ENCODE assay signal across 8 mouse cellular contexts in genomic region chr1:34749161-34750040, GRCm38 (mm10).
A peak's percentile ranks its signal among the peaks of the same experiment; 100 is the strongest.
DNase-seq lines count a peak whose midpoint lies in the region; ATAC-seq and TF ChIP-seq lines count a peak whose summit lies in the region.

No protein-coding gene starts in this region.

- H3K27ac ChIP-seq in heart, embryonic 15.5 days = no peak overlapping the region
- no peak overlapping the region for H3K27ac ChIP-seq in forebrain, embryonic 15.5 days (replicated peaks)
- H3K27ac ChIP-seq in midbrain, embryonic 10.5 days (replicated peaks) = no peak overlapping the region
- no peak overlapping the region for H3K27ac ChIP-seq in thymus, adult 2 months (ENCODE audit: control insufficient read depth, insufficient read depth, low read length)

- no peak for TF ChIP-seq POLR2A in thymus, adult 2 months (IDR thresholded peaks at IDR 0.05; ENCODE audit: control insufficient read depth, extremely low read depth, insufficient read depth, low read length, poor library complexity)

- H3K9me3 ChIP-seq in heart, embryonic 15.5 days (replicated peaks) = no peaks in the 10 kb centered on the region
- H3K9me3 ChIP-seq in forebrain, embryonic 15.5 days = no peaks in the 10 kb centered on the region
- H3K9me3 ChIP-seq in midbrain, embryonic 10.5 days (replicated peaks) = no peaks in the 10 kb centered on the region

- DNase-seq in heart, postnatal 10 days = no peak
- peak; percentile 88 for DNase-seq in brain, adult 2 months (ENCODE audit: low read depth, low spot score)
- DNase-seq in midbrain, embryonic 10.5 days (ENCODE audit: low spot score) = peak; percentile 28
- DNase-seq in thymus, postnatal 25 days = no peak
- DNase-seq in gastrocnemius, postnatal 4 days (ENCODE audit: low spot score in 2 of 2) = no peak
- no peak for DNase-seq in thymus, adult 2 months

- H3K4me1 ChIP-seq in heart, embryonic 15.5 days (replicated peaks) = peaks cover 19% of the 10 kb centered on the region
- H3K4me1 ChIP-seq in forebrain, embryonic 15.5 days = peaks cover 20% of the 10 kb centered on the region
- peaks cover 27% of the 10 kb centered on the region for H3K4me1 ChIP-seq in midbrain, embryonic 10.5 days
- no peaks in the 10 kb centered on the region for H3K4me1 ChIP-seq in thymus, adult 2 months (replicated peaks; ENCODE audit: control insufficient read depth, insufficient read depth, low read length)

- H3K9ac ChIP-seq in heart, embryonic 15.5 days = no peak overlapping the region
- H3K9ac ChIP-seq in forebrain, embryonic 15.5 days (replicated peaks) = no peak overlapping the region; the same call in 1 of the 2 replicates

- H3K4me2 ChIP-seq in heart, embryonic 15.5 days = peak overlapping the region; percentile 98
- peak overlapping the region; percentile 98 for H3K4me2 ChIP-seq in forebrain, embryonic 15.5 days (replicated peaks)

- H3K36me3 ChIP-seq in heart, embryonic 15.5 days = no peaks in the 10 kb centered on the region
- no peaks in the 10 kb centered on the region for H3K36me3 ChIP-seq in forebrain, embryonic 15.5 days
- H3K36me3 ChIP-seq in midbrain, embryonic 10.5 days = no peaks in the 10 kb centered on the region
- H3K36me3 ChIP-seq in thymus, adult 2 months (ENCODE audit: control insufficient read depth, insufficient read depth, low read length) = no peaks in the 10 kb centered on the region

- H3K4me3 ChIP-seq in heart, embryonic 15.5 days = peak overlapping the region; percentile 70; the same call in 1 of the 2 replicates
- peak overlapping the region; percentile 89 for H3K4me3 ChIP-seq in forebrain, embryonic 15.5 days
- H3K4me3 ChIP-seq in midbrain, embryonic 10.5 days = peak overlapping the region; percentile 75
- H3K4me3 ChIP-seq in thymus, adult 2 months (ENCODE audit: control insufficient read depth, insufficient read depth, low read length) = no peak overlapping the region

- 12% methylated on average over 14 of the region's 14 CpGs for WGBS in heart, embryonic 15.5 days
- 9% methylated on average over 14 of the region's 14 CpGs for WGBS in forebrain, embryonic 15.5 days
- 12% methylated on average over 14 of the region's 14 CpGs for WGBS in midbrain, embryonic 10.5 days
- 14% methylated on average over 14 of the region's 14 CpGs for WGBS in thymus, adult 2 months

- TF ChIP-seq CTCF in thymus, adult 2 months (IDR thresholded peaks at IDR 0.05; ENCODE audit: borderline replicate concordance, control insufficient read depth, extremely low read depth, insufficient read depth, low read length, poor library complexity) = no peak

- peaks cover 61% of the 10 kb centered on the region for H3K27me3 ChIP-seq in heart, embryonic 15.5 days
- H3K27me3 ChIP-seq in forebrain, embryonic 15.5 days = peaks cover 17% of the 10 kb centered on the region; the same call in 1 of the 2 replicates
- H3K27me3 ChIP-seq in midbrain, embryonic 10.5 days (ENCODE audit: low read depth, poor library complexity, severe bottlenecking) = peaks cover 67% of the 10 kb centered on the region
- peaks cover 13% of the 10 kb centered on the region for H3K27me3 ChIP-seq in thymus, adult 2 months (ENCODE audit: control insufficient read depth, insufficient read depth, low read length)

- ATAC-seq in heart, embryonic 15.5 days (replicated peaks; ENCODE audit: insufficient number of reproducible peaks, insufficient read depth, low FRiP score, low read depth) = no peak
- peak; percentile 14; the same call in 1 of the 2 replicates for ATAC-seq in forebrain, embryonic 15.5 days (replicated peaks)

- intact Hi-C loops in heart, postnatal 10 days (cut with DNase I) = no loop called here

Comparison
In these comparisons a context has a peak if more than half of its experiments do, and no peak if none do; other contexts are left out.
1. DNase-seq: peak in brain, adult 2 months (single experiment) and midbrain, embryonic 10.5 days (single experiment); none in heart, postnatal 10 days (0 of 2), thymus, postnatal 25 days (single experiment), gastrocnemius, postnatal 4 days (0 of 2) and thymus, adult 2 months (single experiment).